Mouse (Mus musculus) lung, adult 18-20 months (tissue): ENCODE measurements around the gene Ccl17.
A peak's percentile ranks its signal among the peaks of the same experiment; 100 is the strongest.

Source experiments
- DNase-seq, 2 experiments: peaks; one replicate each; pipeline ENCODE4 v3.0.0; 2022; ENCODE audit warnings: mixed read lengths in 2 of 2

The Ccl17 gene

GRCm38 (mm10) chr8:94789256-94789955, 20.8 kb upstream of the Ccl17 start:
- no peak for DNase-seq

GRCm38 (mm10) chr8:94794368-94794767, 15.9 kb upstream of the Ccl17 start:
- DNase-seq, result no peak

GRCm38 (mm10) chr8:94794782-94795181, 15.5 kb upstream of the Ccl17 start:
- DNase-seq, result no peak

GRCm38 (mm10) chr8:94800278-94800968, 9.8 kb upstream of the Ccl17 start:
- no peak for DNase-seq

- peak; percentile 62 to 69 for DNase-seq
Measured at GRCm38 (mm10) chr8:94801293-94802095, 8.8 kb upstream of the Ccl17 start.

GRCm38 (mm10) chr8:94802375-94802774, 7.9 kb upstream of the Ccl17 start:
- no peak for DNase-seq

GRCm38 (mm10) chr8:94803551-94803950, 6.7 kb upstream of the Ccl17 start:
- DNase-seq, result no peak

- no peak for DNase-seq
Measured at GRCm38 (mm10) chr8:94804546-94805340, 5.5 kb upstream of the Ccl17 start.

GRCm38 (mm10) chr8:94805811-94806210, 4.4 kb upstream of the Ccl17 start:
- DNase-seq, result no peak

- DNase-seq, result no peak
Measured at GRCm38 (mm10) chr8:94807506-94807905, 2.7 kb upstream of the Ccl17 start.

GRCm38 (mm10) chr8:94808372-94808771, 1.9 kb upstream of the Ccl17 start:
- no peak for DNase-seq

- no peak for DNase-seq
Measured at GRCm38 (mm10) chr8:94810855-94811254, 602 bp downstream of the Ccl17 start.

- no peak for DNase-seq
Measured at GRCm38 (mm10) chr8:94811654-94812053, 1.4 kb downstream of the Ccl17 start.

- peak; percentile 75 to 83 for DNase-seq
Measured at GRCm38 (mm10) chr8:94812645-94813098, 2.4 kb downstream of the Ccl17 start.

GRCm38 (mm10) chr8:94814556-94814955, 4.3 kb downstream of the Ccl17 start:
- no peak for DNase-seq

GRCm38 (mm10) chr8:94817933-94818332, 7.7 kb downstream of the Ccl17 start:
- no peak for DNase-seq

GRCm38 (mm10) chr8:94819671-94820179, 9.5 kb downstream of the Ccl17 start:
- DNase-seq, result no peak

GRCm38 (mm10) chr8:94820553-94820952, 10.3 kb downstream of the Ccl17 start:
- DNase-seq, result no peak

GRCm38 (mm10) chr8:94821381-94821780, 11.1 kb downstream of the Ccl17 start:
- no peak for DNase-seq

GRCm38 (mm10) chr8:94822637-94823560, 12.6 kb downstream of the Ccl17 start:
- peak; percentile 62 to 70 for DNase-seq

GRCm38 (mm10) chr8:94825170-94825569, 14.9 kb downstream of the Ccl17 start:
- DNase-seq, result no peak
